Mouse (Mus musculus) embryonic facial prominence, embryonic 14.5 days (tissue): ENCODE data around the gene Peak1. TPM values are rescaled to one million over a fixed set of nuclear protein-coding genes. Genes with fewer than 3 reads are reported as not detected.

Experiments
- ATAC-seq: fragments of 200-750 bp; cut with Nextera tagmentation; 2 replicates; pipeline ENCODE4 v1.8.0; 2017; ENCODE audit warnings: low read depth, moderate number of reproducible peaks, moderate TSS enrichment
- DNase-seq: peaks from one replicate; pipeline ENCODE4 v3.0.0-alpha.2; 2015; ENCODE audit warnings: low spot score
- H3K27ac ChIP-seq: fragments of 300-500 bp; sonication (generic); replicated peaks from 2 replicates; pipeline ENCODE4 v1.5.1; 2014; ENCODE audit warnings: low read depth, mild to moderate bottlenecking, low read length, moderate library complexity
- H3K27me3 ChIP-seq: fragments of 300-500 bp; sonication (generic); replicated peaks from 2 replicates; pipeline ENCODE4 v1.6.1; 2014; ENCODE audit warnings: low read length; ENCODE audit not compliant: control insufficient read depth, insufficient read depth
- H3K36me3 ChIP-seq: fragments of 300-500 bp; sonication (generic); 2 replicates; pipeline ENCODE4 v1.6.1; 2014; ENCODE audit warnings: low read length, mixed read lengths; ENCODE audit not compliant: control insufficient read depth, insufficient read depth
- H3K4me1 ChIP-seq: fragments of 300-500 bp; sonication (generic); 2 replicates; pipeline ENCODE4 v1.6.1; 2014; ENCODE audit warnings: antibody characterized with exemption, low read length; ENCODE audit not compliant: control insufficient read depth, insufficient read depth
- H3K4me2 ChIP-seq: fragments of 300-500 bp; sonication (generic); 2 replicates; pipeline ENCODE4 v1.6.1; 2014; ENCODE audit warnings: low read depth, mild to moderate bottlenecking, low read length, moderate library complexity, mixed read lengths
- H3K4me3 ChIP-seq: fragments of 300-500 bp; sonication (generic); 2 replicates; pipeline ENCODE4 v1.5.1; 2014; ENCODE audit warnings: low read depth, mild to moderate bottlenecking, low read length
- H3K9ac ChIP-seq: fragments of 300-500 bp; sonication (generic); 2 replicates; pipeline ENCODE4 v1.6.1; 2014; ENCODE audit warnings: low read depth, mild to moderate bottlenecking, low read length, moderate library complexity, mixed read lengths
- H3K9me3 ChIP-seq: fragments of 300-500 bp; sonication (generic); 2 replicates; pipeline ENCODE4 v1.6.1; 2016; ENCODE audit warnings: low read length; ENCODE audit not compliant: control insufficient read depth
- WGBS: fragments of 180-500 bp; shearing (Covaris S2); extraction: QIAGEN DNeasy Blood & Tissue Kit; methylation state at CpG from one replicate; pipeline ENCODE4 v1.1.7; 2014; 5-methylcytosine and 5-hydroxymethylcytosine counted together
- polyA plus RNA-seq: library from polyadenylated mRNA; unstranded; fragments of >200 nt; fragmentation: Nextera tagmentation; extraction: Ambion mirVana; gene quantifications from 2 replicates; pipeline ENCODE4 v1.2.1, GENCODE M21; 2014

Peak1 gene
- polyA plus RNA-seq, 1 experiment from 2014 or later, result 15.8 TPM

DNA sequence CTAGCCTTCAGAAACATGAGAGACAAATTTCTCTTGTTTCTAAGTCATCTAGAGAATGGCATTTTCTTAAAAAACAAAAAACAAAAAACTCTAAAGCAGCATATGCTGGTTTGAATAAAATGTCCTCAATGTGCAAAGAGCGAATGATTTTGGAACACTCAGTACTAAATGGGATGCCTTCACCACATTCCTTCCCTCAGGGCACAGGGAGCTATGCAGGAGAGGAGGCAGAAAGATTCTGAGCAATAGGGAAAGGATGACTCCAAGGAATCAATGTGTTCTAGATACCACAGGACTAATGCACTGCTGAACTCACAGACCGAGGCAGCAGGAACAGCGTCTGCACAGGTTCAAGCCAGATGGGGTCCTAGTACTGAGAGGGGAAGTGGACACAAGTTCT lies 103.5 kb downstream of the Peak1 start:
- ATAC-seq, result no peak
- H3K9ac ChIP-seq, result no peak overlapping the region
- H3K27ac ChIP-seq, result no peak overlapping the region
- DNase-seq, result no peak
- WGBS, result 68% methylated on average over 3 of the region's 3 CpGs
- H3K27me3 ChIP-seq, result no peaks in the 10 kb centered on the region
- 0 out of 2 replicates have a peak, but pooled peaks cover 5% of the 10 kb centered on the region for H3K4me1 ChIP-seq
- peaks cover 4% of the 10 kb centered on the region for H3K9me3 ChIP-seq
- H3K4me2 ChIP-seq, result no peak overlapping the region
- H3K36me3 ChIP-seq, result no peaks in the 10 kb centered on the region
- H3K4me3 ChIP-seq, result no peak overlapping the region

- 0 out of 2 replicates have a peak, but pooled peaks cover 5% of the 10 kb centered on the region for H3K4me1 ChIP-seq
- H3K4me3 ChIP-seq, result no peak overlapping the region
- no peak overlapping the region for H3K9ac ChIP-seq
- no peaks in the 10 kb centered on the region for H3K36me3 ChIP-seq
- no peak overlapping the region for H3K27ac ChIP-seq
- no peak overlapping the region for H3K4me2 ChIP-seq
- WGBS, result 64% methylated on average over 2 of the region's 2 CpGs
- no peak for DNase-seq
- H3K27me3 ChIP-seq, result no peaks in the 10 kb centered on the region
- H3K9me3 ChIP-seq, result no peaks in the 10 kb centered on the region
- no peak for ATAC-seq
These were observed 108.8 kb downstream of the Peak1 start for GRCm38 (mm10) chr9:56309079-56309478.

- no peak overlapping the region for H3K9ac ChIP-seq
- no peaks in the 10 kb centered on the region for H3K36me3 ChIP-seq
- no peak overlapping the region for H3K27ac ChIP-seq
- H3K9me3 ChIP-seq, result no peaks in the 10 kb centered on the region
- ATAC-seq (no peak), DNase-seq (no peak)
- no peak overlapping the region for H3K4me3 ChIP-seq
- no peaks in the 10 kb centered on the region for H3K27me3 ChIP-seq
- no peaks in the 10 kb centered on the region for H3K4me1 ChIP-seq
- WGBS, result 77% methylated on average over 2 of the region's 2 CpGs
- H3K4me2 ChIP-seq, result no peak overlapping the region
These were observed 113.3 kb downstream of the Peak1 start for GRCm38 (mm10) chr9:56304526-56304925.

- no peak overlapping the region; the same call in 1 of the 2 replicates for H3K27ac ChIP-seq
- H3K9me3 ChIP-seq, result no peaks in the 10 kb centered on the region
- ATAC-seq, result no peak; the same call in 1 of the 2 replicates
- no peak overlapping the region for H3K4me3 ChIP-seq
- H3K4me2 ChIP-seq, result no peak overlapping the region
- H3K4me1 ChIP-seq, result no peaks in the 10 kb centered on the region
- H3K27me3 ChIP-seq, result no peaks in the 10 kb centered on the region
- no peaks in the 10 kb centered on the region for H3K36me3 ChIP-seq
- peak; percentile 38 for DNase-seq
- WGBS, result 37% methylated on average over 3 of the region's 3 CpGs
- H3K9ac ChIP-seq, result no peak overlapping the region
These were observed 114.9 kb downstream of the Peak1 start for GRCm38 (mm10) chr9:56302921-56303465.

DNA sequence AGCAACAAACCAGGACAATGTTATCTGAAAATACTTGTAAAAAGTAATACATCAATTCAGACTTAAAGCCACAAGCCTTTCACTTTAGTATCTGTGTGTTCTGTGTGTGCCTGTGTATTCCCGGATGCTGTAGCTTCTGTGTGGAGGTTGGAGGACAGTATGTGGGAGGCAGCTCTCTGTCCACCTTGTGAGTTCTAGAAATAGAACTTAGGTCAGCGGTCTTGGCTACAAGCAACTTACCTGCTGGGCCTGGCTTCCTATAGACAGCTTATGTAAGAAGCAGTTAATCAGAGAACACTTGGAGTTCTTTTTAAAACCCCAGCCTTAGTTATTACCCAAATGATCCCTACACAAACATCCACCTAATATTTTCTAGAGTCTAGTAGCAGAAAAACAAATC lies 127.8 kb downstream of the Peak1 start:
- no peak overlapping the region for H3K4me2 ChIP-seq
- H3K4me3 ChIP-seq, result no peak overlapping the region
- no peak overlapping the region for H3K27ac ChIP-seq
- DNase-seq, result no peak
- H3K9ac ChIP-seq, result no peak overlapping the region
- H3K9me3 ChIP-seq, result no peaks in the 10 kb centered on the region
- H3K27me3 ChIP-seq, result no peaks in the 10 kb centered on the region
- WGBS, result 96% methylated on average over 2 of the region's 2 CpGs
- no peak for ATAC-seq
- H3K36me3 ChIP-seq, result no peaks in the 10 kb centered on the region
- 0 out of 2 replicates have a peak, but pooled peaks cover 5% of the 10 kb centered on the region for H3K4me1 ChIP-seq

DNA sequence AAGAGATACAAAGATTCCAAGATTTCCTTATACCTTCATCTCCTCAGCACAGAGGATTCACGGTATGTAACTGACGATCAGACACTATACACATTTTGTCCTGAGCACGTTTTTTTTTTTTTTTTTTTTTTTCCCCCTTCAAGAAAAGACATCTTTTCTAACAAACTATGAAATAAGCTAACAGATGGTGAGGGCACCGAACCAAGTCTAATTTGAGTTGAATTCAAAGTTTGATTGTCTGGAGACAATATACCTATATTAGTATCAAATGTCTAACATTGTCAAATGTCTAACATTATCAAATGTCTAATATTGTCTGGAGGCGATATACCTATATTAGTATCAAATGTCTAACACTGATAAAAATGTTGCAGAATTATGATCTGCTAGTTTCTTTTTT lies 135.4 kb downstream of the Peak1 start:
- H3K4me3 ChIP-seq, result no peak overlapping the region
- no peak for DNase-seq
- no peak for ATAC-seq
- H3K27me3 ChIP-seq, result no peaks in the 10 kb centered on the region
- H3K4me2 ChIP-seq, result no peak overlapping the region
- no peaks in the 10 kb centered on the region for H3K9me3 ChIP-seq
- no peaks in the 10 kb centered on the region for H3K36me3 ChIP-seq
- no peak overlapping the region for H3K9ac ChIP-seq
- 79% methylated on average over 5 of the region's 5 CpGs for WGBS
- H3K27ac ChIP-seq, result no peak overlapping the region
- H3K4me1 ChIP-seq, result 0 out of 2 replicates have a peak, but pooled peaks cover 5% of the 10 kb centered on the region

DNA sequence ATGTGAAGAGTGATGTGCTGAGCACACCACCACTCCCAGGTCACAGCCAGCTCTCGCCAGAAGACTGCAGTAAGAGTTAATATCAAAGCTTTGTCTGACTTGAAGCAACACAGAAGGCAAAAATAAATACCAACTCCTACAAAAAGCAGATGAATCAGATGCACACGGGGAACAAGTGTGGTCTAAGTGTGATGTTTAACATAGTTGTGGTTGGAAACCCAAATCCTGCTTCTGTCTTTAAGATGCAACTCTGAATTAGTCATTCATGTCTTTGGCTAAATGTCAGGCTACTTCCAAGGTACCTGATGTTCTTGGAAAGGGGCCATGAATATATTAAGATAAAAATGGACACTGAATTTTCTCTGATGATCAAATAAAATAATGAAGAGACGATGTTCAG lies 144.3 kb downstream of the Peak1 start:
- Histone ChIP-seq H3K4me1 (no peaks in the 10 kb centered on the region), H3K9ac (no peak overlapping the region), H3K36me3 (no peaks in the 10 kb centered on the region), H3K4me3 (no peak overlapping the region), H3K27ac (no peak overlapping the region), H3K9me3 (no peaks in the 10 kb centered on the region), H3K27me3 (no peaks in the 10 kb centered on the region), H3K4me2 (no peak overlapping the region)
- DNase-seq (peak; percentile 16), ATAC-seq (no peak)
- 70% methylated on average over 3 of the region's 3 CpGs for WGBS

DNA sequence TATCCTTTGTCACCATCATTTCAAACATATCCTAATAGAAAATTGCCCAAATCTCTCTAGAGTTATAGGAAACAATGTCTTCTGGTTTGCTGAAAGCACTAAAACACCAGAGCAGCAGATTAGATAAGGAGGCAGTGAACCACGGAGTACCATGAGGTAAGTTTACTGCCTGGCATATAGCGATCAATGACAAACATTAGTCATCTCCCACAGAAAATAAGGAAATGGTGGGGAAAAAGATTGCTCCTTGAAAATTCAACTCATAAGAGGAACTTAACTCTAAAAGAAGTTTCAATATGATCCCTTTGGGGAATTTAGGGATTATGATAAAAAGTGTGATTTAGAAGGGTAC lies 145.6 kb downstream of the Peak1 start:
- ATAC-seq (no peak), DNase-seq (no peak)
- no peaks in the 10 kb centered on the region for H3K4me1 ChIP-seq
- H3K4me2 ChIP-seq, result no peak overlapping the region
- no peaks in the 10 kb centered on the region for H3K36me3 ChIP-seq
- H3K27me3 ChIP-seq, result no peaks in the 10 kb centered on the region
- WGBS, result 86% methylated on average over 2 of the region's 2 CpGs
- H3K4me3 ChIP-seq, result no peak overlapping the region
- H3K9me3 ChIP-seq, result no peaks in the 10 kb centered on the region
- H3K9ac ChIP-seq, result no peak overlapping the region
- H3K27ac ChIP-seq, result no peak overlapping the region
